Mouse (Mus musculus) cerebellum, adult 2 months (tissue): ENCODE results near the gene E030030I06Rik.
"Not testable (repeated sequence)": the region's sequence is repeated elsewhere in the genome, so short reads cannot be mapped to it uniquely, and the experiment has no call there.

Experiments
- CTCF ChIP-seq: fragments of 200-500 bp; IDR thresholded peaks from 2 replicates; pipeline ENCODE4 v1.5.1; 2011; ENCODE audit warnings: low read depth, mild to moderate bottlenecking, control low read depth, low read length, moderate library complexity, borderline replicate concordance; ENCODE audit not compliant: insufficient read depth
- POLR2A ChIP-seq: fragments of 200-500 bp; IDR thresholded peaks from 2 replicates; pipeline ENCODE4 v1.6.1; 2011; ENCODE audit warnings: low read length, control low read depth, borderline replicate concordance; ENCODE audit not compliant: insufficient read depth

- TF ChIP-seq CTCF, POLR2A: not testable (repeated sequence)
These were observed 23.6 kb upstream of the E030030I06Rik start for GRCm38 (mm10) chr10:22172431-22173334.
